Mouse (Mus musculus): ENCODE data around the gene Cd163l1. TPM values are rescaled to one million over a fixed set of nuclear protein-coding genes. Genes with fewer than 3 reads are reported as not detected.

The Cd163l1 gene
- polyA plus RNA-seq, 1 experiment from 2014 or later, result not detected

- H3K4me1 ChIP-seq (replicated peaks; ENCODE audit: control insufficient read depth, insufficient read depth, low read length), result no peaks in the 10 kb centered on the region
- no peaks in the 10 kb centered on the region for H3K27me3 ChIP-seq (ENCODE audit: control insufficient read depth, insufficient read depth, low read length)
- DNase-seq (ENCODE audit: low spot score) (peak; percentile 56), ATAC-seq (ENCODE audit: low FRiP score) (no peak)
- no peak overlapping the region for H3K4me3 ChIP-seq (replicated peaks; ENCODE audit: low read length)
- H3K9me3 ChIP-seq (ENCODE audit: control insufficient read depth, low read length), result no peaks in the 10 kb centered on the region
- 68% methylated on average over 4 of the region's 4 CpGs for WGBS
- no peaks in the 10 kb centered on the region for H3K36me3 ChIP-seq (replicated peaks; ENCODE audit: control insufficient read depth, insufficient read depth)
- no peak overlapping the region for H3K27ac ChIP-seq
- no peak overlapping the region for H3K9ac ChIP-seq
- H3K4me2 ChIP-seq (replicated peaks), result no peak overlapping the region
These were observed 29.4 kb upstream of the Cd163l1 start for GRCm38 (mm10) chr7:140188391-140189328.

GRCm38 (mm10) chr7:140190435-140190834 is 27.6 kb upstream of the Cd163l1 start:
- no peak overlapping the region for H3K4me2 ChIP-seq (replicated peaks)
- no peak for DNase-seq (ENCODE audit: low spot score)
- 87% methylated on average over 1 of the region's 1 CpGs for WGBS

GRCm38 (mm10) chr7:140192445-140192844 is 25.6 kb upstream of the Cd163l1 start:
- Histone ChIP-seq H3K27ac (no peak overlapping the region), H3K9ac (no peak overlapping the region), H3K9me3 (ENCODE audit: control insufficient read depth, low read length) (no peaks in the 10 kb centered on the region), H3K4me1 (replicated peaks; ENCODE audit: control insufficient read depth, insufficient read depth, low read length) (no peaks in the 10 kb centered on the region), H3K4me3 (replicated peaks; ENCODE audit: low read length) (no peak overlapping the region), H3K27me3 (ENCODE audit: control insufficient read depth, insufficient read depth, low read length) (no peaks in the 10 kb centered on the region), H3K4me2 (replicated peaks) (no peak overlapping the region), H3K36me3 (replicated peaks; ENCODE audit: control insufficient read depth, insufficient read depth) (no peaks in the 10 kb centered on the region)
- ATAC-seq (ENCODE audit: low FRiP score) (no peak), DNase-seq (ENCODE audit: low spot score) (no peak)
- 50% methylated on average over 2 of the region's 2 CpGs for WGBS

More at GRCm38 (mm10) chr7:140190435-140190834, 27.6 kb upstream of the Cd163l1 start:
- no peaks in the 10 kb centered on the region for H3K9me3 ChIP-seq (ENCODE audit: control insufficient read depth, low read length)
- H3K9ac ChIP-seq, result no peak overlapping the region
- H3K27me3 ChIP-seq (ENCODE audit: control insufficient read depth, insufficient read depth, low read length), result no peaks in the 10 kb centered on the region
- no peak for ATAC-seq (ENCODE audit: low FRiP score)
- no peaks in the 10 kb centered on the region for H3K36me3 ChIP-seq (replicated peaks; ENCODE audit: control insufficient read depth, insufficient read depth)
- no peak overlapping the region for H3K27ac ChIP-seq
- H3K4me3 ChIP-seq (replicated peaks; ENCODE audit: low read length), result no peak overlapping the region
- no peaks in the 10 kb centered on the region for H3K4me1 ChIP-seq (replicated peaks; ENCODE audit: control insufficient read depth, insufficient read depth, low read length)

GRCm38 (mm10) chr7:140192851-140193250 is 25.2 kb upstream of the Cd163l1 start:
- DNase-seq (ENCODE audit: low spot score) (no peak), ATAC-seq (ENCODE audit: low FRiP score) (no peak)
- WGBS, result 93% methylated on average over 2 of the region's 2 CpGs
- Histone ChIP-seq H3K27ac (no peak overlapping the region), H3K9me3 (ENCODE audit: control insufficient read depth, low read length) (no peaks in the 10 kb centered on the region), H3K4me1 (replicated peaks; ENCODE audit: control insufficient read depth, insufficient read depth, low read length) (no peaks in the 10 kb centered on the region), H3K9ac (no peak overlapping the region), H3K4me2 (replicated peaks) (no peak overlapping the region), H3K36me3 (replicated peaks; ENCODE audit: control insufficient read depth, insufficient read depth) (no peaks in the 10 kb centered on the region), H3K4me3 (replicated peaks; ENCODE audit: low read length) (no peak overlapping the region), H3K27me3 (ENCODE audit: control insufficient read depth, insufficient read depth, low read length) (no peaks in the 10 kb centered on the region)

GRCm38 (mm10) chr7:140194031-140194430 is 24.0 kb upstream of the Cd163l1 start:
- no peak overlapping the region for H3K9ac ChIP-seq
- H3K4me2 ChIP-seq (replicated peaks), result no peak overlapping the region
- H3K4me1 ChIP-seq (replicated peaks; ENCODE audit: control insufficient read depth, insufficient read depth, low read length), result no peaks in the 10 kb centered on the region
- DNase-seq (ENCODE audit: low spot score) (no peak), ATAC-seq (ENCODE audit: low FRiP score) (no peak)
- H3K9me3 ChIP-seq (ENCODE audit: control insufficient read depth, low read length), result no peaks in the 10 kb centered on the region
- H3K36me3 ChIP-seq (replicated peaks; ENCODE audit: control insufficient read depth, insufficient read depth), result no peaks in the 10 kb centered on the region
- no peaks in the 10 kb centered on the region for H3K27me3 ChIP-seq (ENCODE audit: control insufficient read depth, insufficient read depth, low read length)
- no peak overlapping the region for H3K27ac ChIP-seq
- H3K4me3 ChIP-seq (replicated peaks; ENCODE audit: low read length), result no peak overlapping the region
- 90% methylated on average over 4 of the region's 4 CpGs for WGBS

- no peak for ATAC-seq (ENCODE audit: low FRiP score)
- H3K9me3 ChIP-seq (ENCODE audit: control insufficient read depth, low read length), result no peaks in the 10 kb centered on the region
These were observed 22.1 kb upstream of the Cd163l1 start for GRCm38 (mm10) chr7:140196002-140196401.

GRCm38 (mm10) chr7:140201090-140201489 is 17.0 kb upstream of the Cd163l1 start:
- no peak overlapping the region for H3K4me3 ChIP-seq (replicated peaks; ENCODE audit: low read length)
- H3K27ac ChIP-seq, result no peak overlapping the region
- no peak overlapping the region for H3K9ac ChIP-seq
- H3K36me3 ChIP-seq (replicated peaks; ENCODE audit: control insufficient read depth, insufficient read depth), result no peaks in the 10 kb centered on the region
- 86% methylated on average over 4 of the region's 4 CpGs for WGBS
- no peak for DNase-seq (ENCODE audit: low spot score)
- no peak for ATAC-seq (ENCODE audit: low FRiP score)
- H3K27me3 ChIP-seq (ENCODE audit: control insufficient read depth, insufficient read depth, low read length), result no peaks in the 10 kb centered on the region
- H3K9me3 ChIP-seq (ENCODE audit: control insufficient read depth, low read length), result no peaks in the 10 kb centered on the region
- H3K4me1 ChIP-seq (replicated peaks; ENCODE audit: control insufficient read depth, insufficient read depth, low read length), result no peaks in the 10 kb centered on the region
- no peak overlapping the region for H3K4me2 ChIP-seq (replicated peaks)

More at GRCm38 (mm10) chr7:140196002-140196401, 22.1 kb upstream of the Cd163l1 start:
- no peak for DNase-seq (ENCODE audit: low spot score)
- H3K4me2 ChIP-seq (replicated peaks), result no peak overlapping the region
- H3K27ac ChIP-seq, result no peak overlapping the region
- H3K27me3 ChIP-seq (ENCODE audit: control insufficient read depth, insufficient read depth, low read length), result no peaks in the 10 kb centered on the region
- no peak overlapping the region for H3K4me3 ChIP-seq (replicated peaks; ENCODE audit: low read length)
- H3K36me3 ChIP-seq (replicated peaks; ENCODE audit: control insufficient read depth, insufficient read depth), result no peaks in the 10 kb centered on the region
- no peaks in the 10 kb centered on the region for H3K4me1 ChIP-seq (replicated peaks; ENCODE audit: control insufficient read depth, insufficient read depth, low read length)
- WGBS, result 80% methylated on average over 8 of the region's 8 CpGs
- H3K9ac ChIP-seq, result no peak overlapping the region

- no peak within 1 kb of the TSS for H3K4me3 ChIP-seq (replicated peaks; ENCODE audit: low read length)
- H3K9ac ChIP-seq, result no peak within 1 kb of the TSS
- no peak for ATAC-seq (ENCODE audit: low FRiP score)
- no peaks in the 10 kb centered on the region for H3K9me3 ChIP-seq (ENCODE audit: control insufficient read depth, low read length)
- no peak within 1 kb of the TSS for H3K4me2 ChIP-seq (replicated peaks)
- DNase-seq (ENCODE audit: low spot score), result no peak
- no peaks in the 10 kb centered on the region for H3K27me3 ChIP-seq (ENCODE audit: control insufficient read depth, insufficient read depth, low read length)
- H3K27ac ChIP-seq, result no peak within 1 kb of the TSS
- no peaks in the 10 kb centered on the region for H3K36me3 ChIP-seq (replicated peaks; ENCODE audit: control insufficient read depth, insufficient read depth)
- H3K4me1 ChIP-seq (replicated peaks; ENCODE audit: control insufficient read depth, insufficient read depth, low read length), result no peaks in the 10 kb centered on the region
These were observed 12.2 kb upstream of the Cd163l1 start, which contains the start of gene Olfr524 for GRCm38 (mm10) chr7:140205864-140206263. Olfr524 (minus strand) TSS chr7:140205964.

- no peak for DNase-seq (ENCODE audit: low spot score)
- no peak overlapping the region for H3K27ac ChIP-seq
- H3K27me3 ChIP-seq (ENCODE audit: control insufficient read depth, insufficient read depth, low read length), result no peaks in the 10 kb centered on the region
- H3K36me3 ChIP-seq (replicated peaks; ENCODE audit: control insufficient read depth, insufficient read depth), result no peaks in the 10 kb centered on the region
- no peaks in the 10 kb centered on the region for H3K9me3 ChIP-seq (ENCODE audit: control insufficient read depth, low read length)
- H3K4me2 ChIP-seq (replicated peaks), result no peak overlapping the region
- H3K4me1 ChIP-seq (replicated peaks; ENCODE audit: control insufficient read depth, insufficient read depth, low read length), result no peaks in the 10 kb centered on the region
- no peak overlapping the region for H3K4me3 ChIP-seq (replicated peaks; ENCODE audit: low read length)
- H3K9ac ChIP-seq, result no peak overlapping the region
- ATAC-seq (ENCODE audit: low FRiP score), result no peak
- 89% methylated on average over 3 of the region's 3 CpGs for WGBS
These were observed 11.2 kb upstream of the Cd163l1 start for GRCm38 (mm10) chr7:140206904-140207303.

Data from hindbrain, embryonic 14.5 days (tissue).